ENCODE assay signal across 7 mouse cellular contexts in genomic region chr15:95828018-95828646, GRCm38 (mm10). TPM values are rescaled to one million over a fixed set of nuclear protein-coding genes. Genes with fewer than 3 reads are reported as not detected.
DNase-seq lines count a peak whose midpoint lies in the region; ATAC-seq and TF ChIP-seq lines count a peak whose summit lies in the region.
"Not testable (repeated sequence)": the region's sequence is repeated elsewhere in the genome, so short reads cannot be mapped to it uniquely, and the experiment has no call there.

No protein-coding gene starts in this region.

- H3K4me1 ChIP-seq in embryonic fibroblast, embryonic 13.5 days (ENCODE audit: control insufficient read depth, insufficient read depth, low read length), result peaks cover 42% of the 10 kb centered on the region
- H3K4me1 ChIP-seq in heart, postnatal 0 days (ENCODE audit: control insufficient read depth, insufficient read depth), result peaks cover 25% of the 10 kb centered on the region
- peaks cover 47% of the 10 kb centered on the region for H3K4me1 ChIP-seq in limb, embryonic 10.5 days
- H3K4me1 ChIP-seq in neural tube, embryonic 15.5 days, result peaks cover 37% of the 10 kb centered on the region

- not testable (repeated sequence) for H3K36me3 ChIP-seq in heart, postnatal 0 days (replicated peaks; ENCODE audit: control insufficient read depth, insufficient read depth, low read length); limb, embryonic 10.5 days; neural tube, embryonic 15.5 days

- not testable (repeated sequence) for ATAC-seq in heart, postnatal 0 days (ENCODE audit: insufficient read depth, low read depth); neural tube, embryonic 15.5 days (ENCODE audit: low FRiP score)

- H3K9me3 ChIP-seq in heart, postnatal 0 days (replicated peaks; ENCODE audit: control insufficient read depth, low read length); limb, embryonic 10.5 days (replicated peaks); neural tube, embryonic 15.5 days (replicated peaks): not testable (repeated sequence)

- not testable (repeated sequence) for TF ChIP-seq CTCF in embryonic fibroblast, embryonic 13.5 days (IDR thresholded peaks at IDR 0.05; ENCODE audit: borderline replicate concordance, insufficient read depth, low read length); heart, postnatal 0 days (IDR thresholded peaks at IDR 0.05; ENCODE audit: low read depth)

- not testable (repeated sequence) for H3K4me3 ChIP-seq in embryonic fibroblast, embryonic 13.5 days (ENCODE audit: insufficient read depth, low read length); heart, postnatal 0 days (ENCODE audit: low read depth, low read length); limb, embryonic 10.5 days; neural tube, embryonic 15.5 days (replicated peaks)

- peak; percentile 14 for DNase-seq in adrenal gland, adult 2 months
- not testable (repeated sequence) for DNase-seq in heart, postnatal 0 days (ENCODE audit: low spot score); limb, embryonic 10.5 days (ENCODE audit: low spot score)
- DNase-seq in kidney, adult 18-20 months, result peak; percentile 50
- peak; percentile 46 for DNase-seq in lung, postnatal 14 days

- not testable (repeated sequence) for TF ChIP-seq EP300 in heart, postnatal 0 days (IDR thresholded peaks at IDR 0.05; ENCODE audit: low read depth)

- not testable (repeated sequence) for H3K27me3 ChIP-seq in heart, postnatal 0 days (ENCODE audit: control insufficient read depth, insufficient read depth, low read length); limb, embryonic 10.5 days (ENCODE audit: low read depth, poor library complexity, severe bottlenecking); neural tube, embryonic 15.5 days (replicated peaks)

- 0 out of 2 replicates have a peak overlapping the region, but pooled peaks have one; percentile 5 for H3K4me2 ChIP-seq in heart, postnatal 0 days (ENCODE audit: low read depth, low read length)
- peak overlapping the region; percentile 32; the same call in 1 of the 2 replicates for H3K4me2 ChIP-seq in neural tube, embryonic 15.5 days

- H3K27ac ChIP-seq in embryonic fibroblast, embryonic 13.5 days (ENCODE audit: insufficient read depth, low read length), result 0 out of 2 replicates have a peak overlapping the region, but pooled peaks have one; percentile 7
- H3K27ac ChIP-seq in heart, postnatal 0 days (ENCODE audit: low read depth), result peak overlapping the region; percentile 63; the same call in 1 of the 2 replicates
- H3K27ac ChIP-seq in limb, embryonic 10.5 days, result peak overlapping the region; percentile 82
- H3K27ac ChIP-seq in neural tube, embryonic 15.5 days (replicated peaks), result peak overlapping the region; percentile 41; the same call in 1 of the 2 replicates

- H3K9ac ChIP-seq in heart, postnatal 0 days (replicated peaks; ENCODE audit: low read depth, low read length); neural tube, embryonic 15.5 days (replicated peaks): not testable (repeated sequence)

- not testable (repeated sequence) for TF ChIP-seq POLR2A in embryonic fibroblast, embryonic 13.5 days (IDR thresholded peaks at IDR 0.05; ENCODE audit: low read depth, low read length)

- WGBS in heart, postnatal 0 days, result 53% methylated on average over 8 of the region's 8 CpGs
- WGBS in limb, embryonic 10.5 days, result 69% methylated on average over 8 of the region's 8 CpGs
- WGBS in neural tube, embryonic 15.5 days, result 29% methylated on average over 8 of the region's 8 CpGs

RNA-seq across cellular contexts. Expression of gene Ano6, which starts 37.5 kb away (rescaled TPM):
- total RNA-seq in adrenal gland, adult 2 months (2021), result 10 to 100 TPM; 69.6 to 90.3 TPM
- 20.6 and 28.6 TPM in 2 replicates for polyA plus RNA-seq in adrenal gland, adult 2 months (2012; rRNA removed)
- 102 and 108 TPM in 2 replicates for polyA plus RNA-seq in embryonic fibroblast, embryonic 13.5 days (2011; ENCODE audit: insufficient read length, low read depth, missing spikeins)
- total RNA-seq in heart, postnatal 0 days (2014; rRNA removed; ENCODE audit: low replicate concordance), result 26.5 and 37.0 TPM in 2 replicates
- polyA plus RNA-seq in heart, postnatal 0 days (2015; fragmentation: Nextera tagmentation; extraction: Ambion mirVana), result 13.5 and 14.2 TPM in 2 replicates
- 33.5 and 44.6 TPM in 2 replicates for polyA plus RNA-seq in limb, embryonic 10.5 days (2016; fragmentation: Nextera tagmentation; extraction: Ambion mirVana)
- 27.0 and 32.5 TPM in 2 replicates for polyA plus RNA-seq in neural tube, embryonic 15.5 days (2015; fragmentation: Nextera tagmentation; extraction: Ambion mirVana)

Comparison
In these comparisons a context has a peak if more than half of its experiments do, and no peak if none do; other contexts are left out.
1. H3K27ac ChIP-seq: peak in every context shown above with its lines; median percentile 82 in limb, embryonic 10.5 days; 63 in heart, postnatal 0 days; 41 in neural tube, embryonic 15.5 days; 7 in embryonic fibroblast, embryonic 13.5 days.